Mouse (Mus musculus) embryonic facial prominence, embryonic 11.5 days (tissue): ENCODE results near the gene Fndc10. TPM values are rescaled to one million over a fixed set of nuclear protein-coding genes. Genes with fewer than 3 reads are reported as not detected.

Source experiments
- ATAC-seq: fragments of 200-750 bp; cut with Nextera tagmentation; replicated peaks from 2 replicates; pipeline ENCODE4 v1.8.0; 2017; ENCODE audit warnings: low read depth; ENCODE audit not compliant: insufficient number of reproducible peaks, low FRiP score, low TSS enrichment
- DNase-seq: peaks from one replicate; pipeline ENCODE4 v3.0.0-alpha.2; 2015; ENCODE audit warnings: low spot score
- H3K27ac ChIP-seq: fragments of 300-500 bp; sonication (generic); replicated peaks from 2 replicates; pipeline ENCODE4 v1.5.1; 2014; ENCODE audit warnings: mild to moderate bottlenecking, low read depth, low read length, control low read depth
- H3K27me3 ChIP-seq: fragments of 300-500 bp; sonication (generic); 2 replicates; pipeline ENCODE4 v1.6.1; 2014; ENCODE audit warnings: mild to moderate bottlenecking, low read length, moderate library complexity, mixed read lengths; ENCODE audit not compliant: control insufficient read depth, insufficient read depth
- H3K36me3 ChIP-seq: fragments of 300-500 bp; sonication (generic); replicated peaks from 2 replicates; pipeline ENCODE4 v1.6.1; 2014; ENCODE audit warnings: low read depth, mild to moderate bottlenecking, low read length, moderate library complexity, mixed read lengths; ENCODE audit not compliant: control insufficient read depth, insufficient read depth
- H3K4me1 ChIP-seq: fragments of 300-500 bp; sonication (generic); 2 replicates; pipeline ENCODE4 v1.6.1; 2014; ENCODE audit warnings: low read length, mixed read lengths; ENCODE audit not compliant: control insufficient read depth, insufficient read depth
- H3K4me2 ChIP-seq: fragments of 300-500 bp; sonication (generic); 2 replicates; pipeline ENCODE4 v1.6.1; 2014; ENCODE audit warnings: low read depth, mild to moderate bottlenecking, control low read depth, low read length, moderate library complexity
- H3K4me3 ChIP-seq: fragments of 300-500 bp; sonication (generic); 2 replicates; pipeline ENCODE4 v1.5.1; 2014; ENCODE audit warnings: low read depth, low read length, control low read depth
- H3K9ac ChIP-seq: fragments of 300-500 bp; sonication (generic); replicated peaks from 2 replicates; pipeline ENCODE4 v1.6.1; 2014; ENCODE audit warnings: mild to moderate bottlenecking, control low read depth, low read length
- H3K9me3 ChIP-seq: fragments of 300-500 bp; sonication (generic); replicated peaks from 2 replicates; pipeline ENCODE4 v1.6.1; 2016; ENCODE audit warnings: mild to moderate bottlenecking, low read length, inconsistent platforms, mixed read lengths; ENCODE audit not compliant: control insufficient read depth
- WGBS: fragments of 180-500 bp; shearing (Covaris S2); extraction: QIAGEN DNeasy Blood & Tissue Kit; methylation state at CpG from one replicate; pipeline ENCODE4 v1.1.7; 2014; 5-methylcytosine and 5-hydroxymethylcytosine counted together
- polyA plus RNA-seq: library from polyadenylated mRNA; unstranded; fragments of >200 nt; fragmentation: Nextera tagmentation; extraction: Ambion mirVana; gene quantifications from 2 replicates; pipeline ENCODE4 v1.2.1, GENCODE M21; 2014

Gene Fndc10
- polyA plus RNA-seq, 1 experiment from 2014 or later = 2.1 TPM

- Histone ChIP-seq H3K36me3 (no peaks in the 10 kb centered on the region; the same call in 1 of the 2 replicates), H3K4me1 (no peaks in the 10 kb centered on the region), H3K27ac (peak within 1 kb of the TSS; percentile 87), H3K9me3 (no peaks in the 10 kb centered on the region), H3K27me3 (no peaks in the 10 kb centered on the region), H3K4me2 (peak within 1 kb of the TSS; percentile 84), H3K9ac (peak within 1 kb of the TSS; percentile 85), H3K4me3 (peak within 1 kb of the TSS; percentile 92)
- DNase-seq (peak; percentile 96), ATAC-seq (peak; percentile 95)
- under 1% methylated on average over 79 of the region's 83 CpGs for WGBS
These were observed 10.8 kb downstream of the Fndc10 start, which contains the start of gene Ssu72 for GRCm38 (mm10) chr4:155704721-155705591. TSS of gene Ssu72 (plus strand) at chr4:155704800.

- Histone ChIP-seq H3K9ac (peak overlapping the region; percentile 85), H3K4me3 (peak overlapping the region; percentile 92), H3K36me3 (no peaks in the 10 kb centered on the region; the same call in 1 of the 2 replicates), H3K27ac (peak overlapping the region; percentile 87), H3K27me3 (no peaks in the 10 kb centered on the region), H3K9me3 (no peaks in the 10 kb centered on the region), H3K4me1 (no peaks in the 10 kb centered on the region), H3K4me2 (peak overlapping the region; percentile 52)
- DNase-seq (no peak), ATAC-seq (peak; percentile 3; the same call in 1 of the 2 replicates)
- 0% methylated on average over 19 of the region's 19 CpGs for WGBS
These were observed 11.4 kb downstream of the Fndc10 start for GRCm38 (mm10) chr4:155705592-155705929.

- 84% methylated on average over 2 of the region's 2 CpGs for WGBS
- no peaks in the 10 kb centered on the region for H3K27me3 ChIP-seq
- H3K4me1 ChIP-seq = no peaks in the 10 kb centered on the region
- no peak overlapping the region for H3K4me3 ChIP-seq
- DNase-seq (no peak), ATAC-seq (no peak)
- H3K4me2 ChIP-seq = no peak overlapping the region
- no peaks in the 10 kb centered on the region for H3K9me3 ChIP-seq
- no peak overlapping the region for H3K27ac ChIP-seq
- no peaks in the 10 kb centered on the region; the same call in 1 of the 2 replicates for H3K36me3 ChIP-seq
- H3K9ac ChIP-seq = no peak overlapping the region
These were observed 14.4 kb downstream of the Fndc10 start for GRCm38 (mm10) chr4:155708582-155708981.

- Histone ChIP-seq H3K27ac (no peak overlapping the region), H3K36me3 (no peaks in the 10 kb centered on the region; the same call in 1 of the 2 replicates), H3K9me3 (no peaks in the 10 kb centered on the region), H3K27me3 (no peaks in the 10 kb centered on the region), H3K4me2 (no peak overlapping the region), H3K9ac (no peak overlapping the region), H3K4me1 (no peaks in the 10 kb centered on the region), H3K4me3 (no peak overlapping the region)
- DNase-seq (no peak), ATAC-seq (no peak)
These were observed 14.8 kb downstream of the Fndc10 start for GRCm38 (mm10) chr4:155708988-155709387.

GRCm38 (mm10) chr4:155710521-155711252 lies 16.5 kb downstream of the Fndc10 start:
- Histone ChIP-seq H3K4me1 (no peaks in the 10 kb centered on the region), H3K4me3 (no peak overlapping the region), H3K4me2 (no peak overlapping the region), H3K36me3 (peaks cover 3% of the 10 kb centered on the region), H3K9me3 (no peaks in the 10 kb centered on the region), H3K27ac (no peak overlapping the region), H3K27me3 (no peaks in the 10 kb centered on the region), H3K9ac (no peak overlapping the region)
- WGBS = 59% methylated on average over 6 of the region's 6 CpGs
- DNase-seq (no peak), ATAC-seq (no peak)

- H3K27ac ChIP-seq = no peak overlapping the region
- no peak overlapping the region for H3K9ac ChIP-seq
- no peaks in the 10 kb centered on the region; the same call in 1 of the 2 replicates for H3K36me3 ChIP-seq
- H3K4me1 ChIP-seq = no peaks in the 10 kb centered on the region
- 70% methylated on average over 4 of the region's 4 CpGs for WGBS
- ATAC-seq (0 out of 2 replicates have a peak, but pooled peaks have one; percentile 43), DNase-seq (peak; percentile 39)
- no peaks in the 10 kb centered on the region for H3K9me3 ChIP-seq
- no peak overlapping the region for H3K4me3 ChIP-seq
- H3K4me2 ChIP-seq = no peak overlapping the region
- no peaks in the 10 kb centered on the region for H3K27me3 ChIP-seq
These were observed 27.5 kb downstream of the Fndc10 start for GRCm38 (mm10) chr4:155721668-155722083.

GRCm38 (mm10) chr4:155727993-155728392 lies 33.9 kb downstream of the Fndc10 start:
- Histone ChIP-seq H3K27me3 (no peaks in the 10 kb centered on the region), H3K4me2 (no peak overlapping the region), H3K4me1 (no peaks in the 10 kb centered on the region), H3K9ac (no peak overlapping the region), H3K9me3 (no peaks in the 10 kb centered on the region), H3K4me3 (no peak overlapping the region), H3K36me3 (no peaks in the 10 kb centered on the region; the same call in none of the 2 replicates), H3K27ac (no peak overlapping the region)
- WGBS = 71% methylated on average over 2 of the region's 2 CpGs
- no peak for ATAC-seq
- DNase-seq = no peak

GRCm38 (mm10) chr4:155733267-155733666 lies 39.1 kb downstream of the Fndc10 start:
- no peaks in the 10 kb centered on the region for H3K4me1 ChIP-seq
- H3K4me3 ChIP-seq = no peak overlapping the region
- H3K27ac ChIP-seq = no peak overlapping the region
- H3K36me3 ChIP-seq = no peaks in the 10 kb centered on the region; the same call in none of the 2 replicates
- no peaks in the 10 kb centered on the region for H3K27me3 ChIP-seq
- WGBS = 88% methylated on average over 10 of the region's 10 CpGs
- no peak overlapping the region for H3K4me2 ChIP-seq
- no peaks in the 10 kb centered on the region for H3K9me3 ChIP-seq
- no peak overlapping the region for H3K9ac ChIP-seq
- DNase-seq = no peak
- no peak for ATAC-seq
